Mouse (Mus musculus): ENCODE measurements around the gene Cmya5. TPM values are rescaled to one million over a fixed set of nuclear protein-coding genes. Genes with fewer than 3 reads are reported as not detected.

Gene Cmya5
- polyA plus RNA-seq, 1 experiment from 2014 or later = 3.5 TPM

- WGBS = 76% methylated on average over 3 of the region's 3 CpGs
- ATAC-seq (ENCODE audit: low read depth) = no peak
- H3K9ac ChIP-seq (ENCODE audit: low read depth, low read length) = no peak overlapping the region
- no peaks in the 10 kb centered on the region for H3K4me1 ChIP-seq (ENCODE audit: control insufficient read depth, insufficient read depth, low read length)
- no peak for DNase-seq (ENCODE audit: low spot score)
- H3K27ac ChIP-seq (replicated peaks; ENCODE audit: low read depth, low read length) = no peak overlapping the region
- no peaks in the 10 kb centered on the region for H3K36me3 ChIP-seq (ENCODE audit: control insufficient read depth, insufficient read depth, low read length)
- no peaks in the 10 kb centered on the region for H3K9me3 ChIP-seq (ENCODE audit: control insufficient read depth, low read length)
- H3K4me3 ChIP-seq (ENCODE audit: low read depth, low read length) = no peak overlapping the region
- H3K27me3 ChIP-seq (replicated peaks; ENCODE audit: control insufficient read depth, insufficient read depth, low read length) = no peaks in the 10 kb centered on the region
- no peak overlapping the region for H3K4me2 ChIP-seq (ENCODE audit: low read depth, low read length)
These were observed 45.9 kb downstream of the Cmya5 start for GRCm38 (mm10) chr13:93098596-93098995.

GRCm38 (mm10) chr13:93096643-93097042, 47.9 kb downstream of the Cmya5 start:
- Histone ChIP-seq H3K27ac (replicated peaks; ENCODE audit: low read depth, low read length) (no peak overlapping the region), H3K27me3 (replicated peaks; ENCODE audit: control insufficient read depth, insufficient read depth, low read length) (no peaks in the 10 kb centered on the region), H3K9me3 (ENCODE audit: control insufficient read depth, low read length) (no peaks in the 10 kb centered on the region), H3K36me3 (ENCODE audit: control insufficient read depth, insufficient read depth, low read length) (no peaks in the 10 kb centered on the region), H3K4me1 (ENCODE audit: control insufficient read depth, insufficient read depth, low read length) (no peaks in the 10 kb centered on the region), H3K4me3 (ENCODE audit: low read depth, low read length) (no peak overlapping the region), H3K9ac (ENCODE audit: low read depth, low read length) (no peak overlapping the region), H3K4me2 (ENCODE audit: low read depth, low read length) (no peak overlapping the region)
- no peak for ATAC-seq (ENCODE audit: low read depth)
- no peak for DNase-seq (ENCODE audit: low spot score)
- 92% methylated on average over 6 of the region's 6 CpGs for WGBS

GRCm38 (mm10) chr13:93095097-93095791, 49.3 kb downstream of the Cmya5 start:
- H3K27me3 ChIP-seq (replicated peaks; ENCODE audit: control insufficient read depth, insufficient read depth, low read length) = no peaks in the 10 kb centered on the region
- H3K4me2 ChIP-seq (ENCODE audit: low read depth, low read length) = no peak overlapping the region
- DNase-seq (ENCODE audit: low spot score) (no peak), ATAC-seq (ENCODE audit: low read depth) (no peak)
- WGBS = 87% methylated on average over 15 of the region's 15 CpGs
- H3K4me1 ChIP-seq (ENCODE audit: control insufficient read depth, insufficient read depth, low read length) = no peaks in the 10 kb centered on the region
- H3K9ac ChIP-seq (ENCODE audit: low read depth, low read length) = no peak overlapping the region
- H3K27ac ChIP-seq (replicated peaks; ENCODE audit: low read depth, low read length) = no peak overlapping the region
- H3K4me3 ChIP-seq (ENCODE audit: low read depth, low read length) = no peak overlapping the region
- H3K36me3 ChIP-seq (ENCODE audit: control insufficient read depth, insufficient read depth, low read length) = no peaks in the 10 kb centered on the region
- no peaks in the 10 kb centered on the region for H3K9me3 ChIP-seq (ENCODE audit: control insufficient read depth, low read length)

- Histone ChIP-seq H3K36me3 (ENCODE audit: control insufficient read depth, insufficient read depth, low read length) (no peaks in the 10 kb centered on the region), H3K9me3 (ENCODE audit: control insufficient read depth, low read length) (no peaks in the 10 kb centered on the region), H3K27ac (replicated peaks; ENCODE audit: low read depth, low read length) (no peak overlapping the region), H3K4me3 (ENCODE audit: low read depth, low read length) (no peak overlapping the region), H3K4me2 (ENCODE audit: low read depth, low read length) (no peak overlapping the region), H3K27me3 (replicated peaks; ENCODE audit: control insufficient read depth, insufficient read depth, low read length) (no peaks in the 10 kb centered on the region), H3K4me1 (ENCODE audit: control insufficient read depth, insufficient read depth, low read length) (no peaks in the 10 kb centered on the region), H3K9ac (ENCODE audit: low read depth, low read length) (no peak overlapping the region)
- 78% methylated on average over 10 of the region's 10 CpGs for WGBS
- DNase-seq (ENCODE audit: low spot score) = no peak
- no peak for ATAC-seq (ENCODE audit: low read depth)
These were observed 50.2 kb downstream of the Cmya5 start for GRCm38 (mm10) chr13:93094204-93094935.

GRCm38 (mm10) chr13:93093697-93094096, 50.8 kb downstream of the Cmya5 start:
- Histone ChIP-seq H3K9ac (ENCODE audit: low read depth, low read length) (no peak overlapping the region), H3K36me3 (ENCODE audit: control insufficient read depth, insufficient read depth, low read length) (no peaks in the 10 kb centered on the region), H3K27ac (replicated peaks; ENCODE audit: low read depth, low read length) (no peak overlapping the region), H3K27me3 (replicated peaks; ENCODE audit: control insufficient read depth, insufficient read depth, low read length) (no peaks in the 10 kb centered on the region), H3K4me2 (ENCODE audit: low read depth, low read length) (no peak overlapping the region), H3K4me1 (ENCODE audit: control insufficient read depth, insufficient read depth, low read length) (no peaks in the 10 kb centered on the region), H3K9me3 (ENCODE audit: control insufficient read depth, low read length) (no peaks in the 10 kb centered on the region), H3K4me3 (ENCODE audit: low read depth, low read length) (no peak overlapping the region)
- DNase-seq (ENCODE audit: low spot score) (no peak), ATAC-seq (ENCODE audit: low read depth) (no peak)
- WGBS = 85% methylated on average over 5 of the region's 5 CpGs

GRCm38 (mm10) chr13:93092916-93093429, 51.6 kb downstream of the Cmya5 start:
- no peak for ATAC-seq (ENCODE audit: low read depth)
- 60% methylated on average over 2 of the region's 2 CpGs for WGBS
- H3K4me2 ChIP-seq (ENCODE audit: low read depth, low read length) = no peak overlapping the region

GRCm38 (mm10) chr13:93091866-93092455, 52.6 kb downstream of the Cmya5 start:
- WGBS = 88% methylated on average over 10 of the region's 10 CpGs
- Histone ChIP-seq H3K4me1 (ENCODE audit: control insufficient read depth, insufficient read depth, low read length) (no peaks in the 10 kb centered on the region), H3K9me3 (ENCODE audit: control insufficient read depth, low read length) (no peaks in the 10 kb centered on the region), H3K27me3 (replicated peaks; ENCODE audit: control insufficient read depth, insufficient read depth, low read length) (no peaks in the 10 kb centered on the region), H3K36me3 (ENCODE audit: control insufficient read depth, insufficient read depth, low read length) (no peaks in the 10 kb centered on the region), H3K4me3 (ENCODE audit: low read depth, low read length) (no peak overlapping the region), H3K4me2 (ENCODE audit: low read depth, low read length) (no peak overlapping the region), H3K27ac (replicated peaks; ENCODE audit: low read depth, low read length) (no peak overlapping the region), H3K9ac (ENCODE audit: low read depth, low read length) (no peak overlapping the region)
- peak; percentile 6 for DNase-seq (ENCODE audit: low spot score)
- ATAC-seq (ENCODE audit: low read depth) = no peak

More at GRCm38 (mm10) chr13:93092916-93093429, 51.6 kb downstream of the Cmya5 start:
- H3K4me3 ChIP-seq (ENCODE audit: low read depth, low read length) = no peak overlapping the region
- no peak overlapping the region for H3K9ac ChIP-seq (ENCODE audit: low read depth, low read length)
- H3K27me3 ChIP-seq (replicated peaks; ENCODE audit: control insufficient read depth, insufficient read depth, low read length) = no peaks in the 10 kb centered on the region
- no peaks in the 10 kb centered on the region for H3K36me3 ChIP-seq (ENCODE audit: control insufficient read depth, insufficient read depth, low read length)
- no peaks in the 10 kb centered on the region for H3K9me3 ChIP-seq (ENCODE audit: control insufficient read depth, low read length)
- H3K4me1 ChIP-seq (ENCODE audit: control insufficient read depth, insufficient read depth, low read length) = no peaks in the 10 kb centered on the region
- H3K27ac ChIP-seq (replicated peaks; ENCODE audit: low read depth, low read length) = no peak overlapping the region
- DNase-seq (ENCODE audit: low spot score) = no peak

- H3K36me3 ChIP-seq (ENCODE audit: control insufficient read depth, insufficient read depth, low read length) = no peaks in the 10 kb centered on the region
- H3K27ac ChIP-seq (replicated peaks; ENCODE audit: low read depth, low read length) = no peak overlapping the region
- ATAC-seq (ENCODE audit: low read depth) (no peak), DNase-seq (ENCODE audit: low spot score) (no peak)
- H3K4me2 ChIP-seq (ENCODE audit: low read depth, low read length) = no peak overlapping the region
- no peak overlapping the region for H3K9ac ChIP-seq (ENCODE audit: low read depth, low read length)
- H3K4me1 ChIP-seq (ENCODE audit: control insufficient read depth, insufficient read depth, low read length) = no peaks in the 10 kb centered on the region
- H3K27me3 ChIP-seq (replicated peaks; ENCODE audit: control insufficient read depth, insufficient read depth, low read length) = no peaks in the 10 kb centered on the region
- no peak overlapping the region for H3K4me3 ChIP-seq (ENCODE audit: low read depth, low read length)
- H3K9me3 ChIP-seq (ENCODE audit: control insufficient read depth, low read length) = no peaks in the 10 kb centered on the region
- 96% methylated on average over 9 of the region's 9 CpGs for WGBS
These were observed 53.3 kb downstream of the Cmya5 start for GRCm38 (mm10) chr13:93091176-93091575.

All from embryonic facial prominence, embryonic 14.5 days (tissue).